Mouse (Mus musculus): ENCODE data around the gene Mcoln2. TPM values are rescaled to one million over a fixed set of nuclear protein-coding genes. Genes with fewer than 3 reads are reported as not detected.
A peak's percentile ranks its signal among the peaks of the same experiment; 100 is the strongest.

Gene Mcoln2
- polyA plus RNA-seq, 1 experiment: 0.89 TPM

- WGBS: 30% methylated on average over 10 of the region's 10 CpGs
- H3K4me1 ChIP-seq (ENCODE audit: control insufficient read depth, insufficient read depth, low read length): no peaks in the 10 kb centered on the region
- DNase-seq: no peak
- no peak overlapping the region for H3K4me3 ChIP-seq (replicated peaks; ENCODE audit: extremely low read depth, low read depth, low read length)
- no peak for TF ChIP-seq POLR2A (IDR thresholded peaks at IDR 0.05; ENCODE audit: borderline replicate concordance, extremely low read depth, low read depth, low read length)
- peak; percentile 39; the same call in 1 of the 2 replicates for TF ChIP-seq CTCF (IDR thresholded peaks at IDR 0.05; ENCODE audit: insufficient read depth, low read length)
These were observed 13.2 kb upstream of the Mcoln2 start for GRCm38 (mm10) chr3:146136422-146136821.

GRCm38 (mm10) chr3:146140276-146140675, 9.4 kb upstream of the Mcoln2 start:
- DNase-seq: no peak
- WGBS: 91% methylated on average over 7 of the region's 7 CpGs
- TF ChIP-seq CTCF (IDR thresholded peaks at IDR 0.05; ENCODE audit: insufficient read depth, low read length) (no peak), POLR2A (IDR thresholded peaks at IDR 0.05; ENCODE audit: borderline replicate concordance, extremely low read depth, low read depth, low read length) (no peak)

GRCm38 (mm10) chr3:146142523-146142922, 7.1 kb upstream of the Mcoln2 start:
- no peak for TF ChIP-seq POLR2A (IDR thresholded peaks at IDR 0.05; ENCODE audit: borderline replicate concordance, extremely low read depth, low read depth, low read length)
- no peak for TF ChIP-seq CTCF (IDR thresholded peaks at IDR 0.05; ENCODE audit: insufficient read depth, low read length)
- H3K4me1 ChIP-seq (ENCODE audit: control insufficient read depth, insufficient read depth, low read length): no peaks in the 10 kb centered on the region
- no peak for DNase-seq
- WGBS: 87% methylated on average over 7 of the region's 7 CpGs
- H3K4me3 ChIP-seq (replicated peaks; ENCODE audit: extremely low read depth, low read depth, low read length): no peak overlapping the region

More at GRCm38 (mm10) chr3:146140276-146140675, 9.4 kb upstream of the Mcoln2 start:
- Histone ChIP-seq H3K4me3 (replicated peaks; ENCODE audit: extremely low read depth, low read depth, low read length) (no peak overlapping the region), H3K4me1 (ENCODE audit: control insufficient read depth, insufficient read depth, low read length) (no peaks in the 10 kb centered on the region)

- DNase-seq: no peak
- TF ChIP-seq POLR2A (IDR thresholded peaks at IDR 0.05; ENCODE audit: borderline replicate concordance, extremely low read depth, low read depth, low read length) (no peak), CTCF (IDR thresholded peaks at IDR 0.05; ENCODE audit: insufficient read depth, low read length) (no peak)
- peaks cover 5% of the 10 kb centered on the region for H3K4me1 ChIP-seq (ENCODE audit: control insufficient read depth, insufficient read depth, low read length)
- no peak overlapping the region for H3K4me3 ChIP-seq (replicated peaks; ENCODE audit: extremely low read depth, low read depth, low read length)
- WGBS: 59% methylated on average over 5 of the region's 5 CpGs
These were observed 4.1 kb upstream of the Mcoln2 start for GRCm38 (mm10) chr3:146145501-146145900.

- WGBS: 52% methylated on average over 5 of the region's 5 CpGs
- DNase-seq: no peak
These were observed 3.5 kb upstream of the Mcoln2 start for GRCm38 (mm10) chr3:146146131-146146530.

GRCm38 (mm10) chr3:146150058-146150400, 396 bp downstream of the Mcoln2 start:
- DNase-seq: peak; percentile 17
- Histone ChIP-seq H3K4me3 (replicated peaks; ENCODE audit: extremely low read depth, low read depth, low read length) (peak overlapping the region; percentile 51), H3K4me1 (ENCODE audit: control insufficient read depth, insufficient read depth, low read length) (peaks cover 8% of the 10 kb centered on the region)
- whole genome bisulfite sequencing: 1% methylated on average over 26 of the region's 26 CpGs
- TF ChIP-seq CTCF (IDR thresholded peaks at IDR 0.05; ENCODE audit: insufficient read depth, low read length): no peak
- no peak for TF ChIP-seq POLR2A (IDR thresholded peaks at IDR 0.05; ENCODE audit: borderline replicate concordance, extremely low read depth, low read depth, low read length)

More at GRCm38 (mm10) chr3:146146131-146146530, 3.5 kb upstream of the Mcoln2 start:
- no peak overlapping the region for H3K4me3 ChIP-seq (replicated peaks; ENCODE audit: extremely low read depth, low read depth, low read length)
- TF ChIP-seq CTCF (IDR thresholded peaks at IDR 0.05; ENCODE audit: insufficient read depth, low read length) (no peak), POLR2A (IDR thresholded peaks at IDR 0.05; ENCODE audit: borderline replicate concordance, extremely low read depth, low read depth, low read length) (no peak)
- peaks cover 8% of the 10 kb centered on the region for H3K4me1 ChIP-seq (ENCODE audit: control insufficient read depth, insufficient read depth, low read length)

GRCm38 (mm10) chr3:146150560-146150959, 927 bp downstream of the Mcoln2 start:
- 17% methylated on average over 11 of the region's 11 CpGs for WGBS
- no peak overlapping the region for H3K4me3 ChIP-seq (replicated peaks; ENCODE audit: extremely low read depth, low read depth, low read length)

GRCm38 (mm10) chr3:146151328-146151727, 1.7 kb downstream of the Mcoln2 start:
- WGBS: 96% methylated on average over 10 of the region's 10 CpGs
- Histone ChIP-seq H3K4me1 (ENCODE audit: control insufficient read depth, insufficient read depth, low read length) (peaks cover 8% of the 10 kb centered on the region), H3K4me3 (replicated peaks; ENCODE audit: extremely low read depth, low read depth, low read length) (no peak overlapping the region)
- DNase-seq: no peak
- no peak for TF ChIP-seq POLR2A (IDR thresholded peaks at IDR 0.05; ENCODE audit: borderline replicate concordance, extremely low read depth, low read depth, low read length)
- no peak for TF ChIP-seq CTCF (IDR thresholded peaks at IDR 0.05; ENCODE audit: insufficient read depth, low read length)

More at GRCm38 (mm10) chr3:146150560-146150959, 927 bp downstream of the Mcoln2 start:
- peaks cover 8% of the 10 kb centered on the region for H3K4me1 ChIP-seq (ENCODE audit: control insufficient read depth, insufficient read depth, low read length)
- DNase-seq: peak; percentile 10
- TF ChIP-seq POLR2A (IDR thresholded peaks at IDR 0.05; ENCODE audit: borderline replicate concordance, extremely low read depth, low read depth, low read length) (no peak), CTCF (IDR thresholded peaks at IDR 0.05; ENCODE audit: insufficient read depth, low read length) (no peak)

GRCm38 (mm10) chr3:146151755-146152154, 2.1 kb downstream of the Mcoln2 start:
- H3K4me3 ChIP-seq (replicated peaks; ENCODE audit: extremely low read depth, low read depth, low read length): no peak overlapping the region
- no peak for DNase-seq
- no peak for TF ChIP-seq POLR2A (IDR thresholded peaks at IDR 0.05; ENCODE audit: borderline replicate concordance, extremely low read depth, low read depth, low read length)
- TF ChIP-seq CTCF (IDR thresholded peaks at IDR 0.05; ENCODE audit: insufficient read depth, low read length): no peak
- H3K4me1 ChIP-seq (ENCODE audit: control insufficient read depth, insufficient read depth, low read length): peaks cover 8% of the 10 kb centered on the region
- 89% methylated on average over 8 of the region's 8 CpGs for WGBS

- Histone ChIP-seq H3K4me1 (ENCODE audit: control insufficient read depth, insufficient read depth, low read length) (peaks cover 8% of the 10 kb centered on the region), H3K4me3 (replicated peaks; ENCODE audit: extremely low read depth, low read depth, low read length) (no peak overlapping the region)
- TF ChIP-seq CTCF (IDR thresholded peaks at IDR 0.05; ENCODE audit: insufficient read depth, low read length) (no peak), POLR2A (IDR thresholded peaks at IDR 0.05; ENCODE audit: borderline replicate concordance, extremely low read depth, low read depth, low read length) (no peak)
- WGBS: 79% methylated on average over 8 of the region's 8 CpGs
- DNase-seq: no peak
These were observed 2.7 kb downstream of the Mcoln2 start for GRCm38 (mm10) chr3:146152348-146152747.

All from lung, adult 2 months (tissue).